Mouse (Mus musculus): ENCODE data around the gene Leprot.

The Leprot gene

GRCm38 (mm10) chr4:101664160-101664750 is 16.7 kb downstream of the Leprot start:
- no peak for DNase-seq (ENCODE audit: inconsistent ontology term)

GRCm38 (mm10) chr4:101664766-101665165 is 17.2 kb downstream of the Leprot start:
- no peak for DNase-seq (ENCODE audit: inconsistent ontology term)

GRCm38 (mm10) chr4:101669161-101669560 is 21.6 kb downstream of the Leprot start:
- DNase-seq (ENCODE audit: inconsistent ontology term): peak; percentile 29

GRCm38 (mm10) chr4:101669811-101670210 is 22.3 kb downstream of the Leprot start:
- DNase-seq (ENCODE audit: inconsistent ontology term): peak; percentile 44

- DNase-seq (ENCODE audit: inconsistent ontology term): no peak
These were observed 27.3 kb downstream of the Leprot start for GRCm38 (mm10) chr4:101674790-101675189.

- DNase-seq (ENCODE audit: inconsistent ontology term): no peak
These were observed 28.2 kb downstream of the Leprot start for GRCm38 (mm10) chr4:101675726-101676125.

GRCm38 (mm10) chr4:101682620-101683019 is 35.1 kb downstream of the Leprot start:
- no peak for DNase-seq (ENCODE audit: inconsistent ontology term)

GRCm38 (mm10) chr4:101683086-101683485 is 35.6 kb downstream of the Leprot start:
- DNase-seq (ENCODE audit: inconsistent ontology term): no peak

- DNase-seq (ENCODE audit: inconsistent ontology term): no peak
These were observed 37.3 kb downstream of the Leprot start for GRCm38 (mm10) chr4:101684821-101685220.

GRCm38 (mm10) chr4:101686227-101686810 is 38.8 kb downstream of the Leprot start:
- DNase-seq (ENCODE audit: inconsistent ontology term): no peak

- DNase-seq (ENCODE audit: inconsistent ontology term): no peak
These were observed 41.7 kb downstream of the Leprot start for GRCm38 (mm10) chr4:101689241-101689640.

- no peak for DNase-seq (ENCODE audit: inconsistent ontology term)
These were observed 42.1 kb downstream of the Leprot start for GRCm38 (mm10) chr4:101689645-101690044.

- no peak for DNase-seq (ENCODE audit: inconsistent ontology term)
These were observed 45.4 kb downstream of the Leprot start for GRCm38 (mm10) chr4:101692892-101693291.

- no peak for DNase-seq (ENCODE audit: inconsistent ontology term)
These were observed 47.0 kb downstream of the Leprot start for GRCm38 (mm10) chr4:101694529-101694928.

- DNase-seq (ENCODE audit: inconsistent ontology term): no peak
These were observed 49.7 kb downstream of the Leprot start for GRCm38 (mm10) chr4:101697236-101697635.

GRCm38 (mm10) chr4:101699423-101699822 is 51.9 kb downstream of the Leprot start:
- no peak for DNase-seq (ENCODE audit: inconsistent ontology term)

- DNase-seq (ENCODE audit: inconsistent ontology term): no peak
These were observed 53.5 kb downstream of the Leprot start for GRCm38 (mm10) chr4:101700892-101701640.

GRCm38 (mm10) chr4:101705325-101705724 is 57.8 kb downstream of the Leprot start:
- no peak for DNase-seq (ENCODE audit: inconsistent ontology term)

- DNase-seq (ENCODE audit: inconsistent ontology term): no peak
These were observed 59.7 kb downstream of the Leprot start for GRCm38 (mm10) chr4:101707234-101707633.

GRCm38 (mm10) chr4:101707953-101708352 is 60.4 kb downstream of the Leprot start:
- DNase-seq (ENCODE audit: inconsistent ontology term): no peak

Measured in Muller cell, postnatal 12 days (primary cell).